Mouse (Mus musculus): ENCODE measurements around the gene Polr2b. TPM values are rescaled to one million over a fixed set of nuclear protein-coding genes. Genes with fewer than 3 reads are reported as not detected.

Polr2b gene
- polyA plus RNA-seq, 1 experiment from 2014 or later: 59.8 TPM

GRCm38 (mm10) chr5:77398285-77399057 is 88.5 kb downstream of the Polr2b start:
- Histone ChIP-seq H3K4me1 (replicated peaks; ENCODE audit: control insufficient read depth, insufficient read depth, low read length) (peaks cover 2% of the 10 kb centered on the region; the same call in 1 of the 2 replicates), H3K27ac (ENCODE audit: low read depth) (no peak overlapping the region; the same call in 1 of the 2 replicates), H3K9ac (ENCODE audit: low read length) (no peak overlapping the region), H3K4me3 (ENCODE audit: low read depth, low read length) (no peak overlapping the region), H3K36me3 (ENCODE audit: control insufficient read depth, insufficient read depth, low read length) (no peaks in the 10 kb centered on the region), H3K4me2 (ENCODE audit: low read length) (no peak overlapping the region), H3K9me3 (ENCODE audit: control insufficient read depth, low read length) (no peaks in the 10 kb centered on the region), H3K27me3 (replicated peaks; ENCODE audit: control insufficient read depth, insufficient read depth, low read length) (no peaks in the 10 kb centered on the region)
- ATAC-seq (replicated peaks; ENCODE audit: low FRiP score, low TSS enrichment, low read depth): no peak
- WGBS: 69% methylated on average over 14 of the region's 14 CpGs
- no peak for DNase-seq (ENCODE audit: low spot score)

Small RNA genes lying within 50 kb of the gene (microRNA-seq; reads per million reads assigned to microRNA genes)
- gene Mir5098: not detected

Other genes with a start within 250 kb of the Polr2b start
- 6.7 and 8.5 TPM in 2 replicates for gene Hopx, start 195.0 kb upstream of the Polr2b start, polyA plus RNA-seq (2014; fragmentation: Nextera tagmentation; extraction: Ambion mirVana)
- 1.3 and 1.6 TPM in 2 replicates for gene Spink2, start 98.7 kb upstream of the Polr2b start, polyA plus RNA-seq (2014; fragmentation: Nextera tagmentation; extraction: Ambion mirVana)
- 33.6 and 35.7 TPM in 2 replicates for gene Rest, start 44.7 kb upstream of the Polr2b start, polyA plus RNA-seq (2014; fragmentation: Nextera tagmentation; extraction: Ambion mirVana)
- 30.3 and 30.4 TPM in 2 replicates for gene Noa1, start 63 bp upstream of the Polr2b start, polyA plus RNA-seq (2014; fragmentation: Nextera tagmentation; extraction: Ambion mirVana)
- 52.4 and 57.9 TPM in 2 replicates for gene Igfbp7, start 97.9 kb downstream of the Polr2b start, polyA plus RNA-seq (2014; fragmentation: Nextera tagmentation; extraction: Ambion mirVana)

Measured in intestine, embryonic 14.5 days (tissue).